Mouse (Mus musculus): ENCODE results near the gene Stk19.

Stk19 gene

GRCm38 (mm10) chr17:34836856-34837221, at the start of gene Stk19, which contains the start of gene Dxo:
Stk19 (minus strand) TSS chr17:34836945.
Dxo (plus strand) TSS chr17:34837019.
- in situ Hi-C loops (cut with MboI; ENCODE audit: low pct_unique_long_range_greater_than_20kb in 1 of 2, low sequenced_read_pairs in 2 of 2, unreplicated experiment in 1 of 2), result no loop called here

- in situ Hi-C loops (cut with MboI; ENCODE audit: low pct_unique_long_range_greater_than_20kb in 1 of 2, low sequenced_read_pairs in 2 of 2, unreplicated experiment in 1 of 2), result no loop called here
Observed at GRCm38 (mm10) chr17:34885615-34886014, 48.9 kb upstream of the Stk19 start.

- in situ Hi-C loops (cut with MboI; ENCODE audit: low pct_unique_long_range_greater_than_20kb in 1 of 2, low sequenced_read_pairs in 2 of 2, unreplicated experiment in 1 of 2), result no loop called here
Observed at GRCm38 (mm10) chr17:34884704-34885103, 48.0 kb upstream of the Stk19 start.

- in situ Hi-C loops (cut with MboI; ENCODE audit: low pct_unique_long_range_greater_than_20kb in 1 of 2, low sequenced_read_pairs in 2 of 2, unreplicated experiment in 1 of 2), result no loop called here
Observed at GRCm38 (mm10) chr17:34883332-34883731, 46.6 kb upstream of the Stk19 start.

GRCm38 (mm10) chr17:34881683-34882310, 45.1 kb upstream of the Stk19 start, which contains the start of gene Gm20547:
Gm20547 (minus strand) TSS chr17:34882042.
- in situ Hi-C loops (cut with MboI; ENCODE audit: low pct_unique_long_range_greater_than_20kb in 1 of 2, low sequenced_read_pairs in 2 of 2, unreplicated experiment in 1 of 2), result no loop called here

- in situ Hi-C loops (cut with MboI; ENCODE audit: low pct_unique_long_range_greater_than_20kb in 1 of 2, low sequenced_read_pairs in 2 of 2, unreplicated experiment in 1 of 2), result no loop called here
Observed at GRCm38 (mm10) chr17:34881166-34881565, 44.4 kb upstream of the Stk19 start.

GRCm38 (mm10) chr17:34879336-34879879, 42.7 kb upstream of the Stk19 start, which contains the start of gene Zbtb12:
Zbtb12 (plus strand) TSS chr17:34879483.
- in situ Hi-C loops (cut with MboI; ENCODE audit: low pct_unique_long_range_greater_than_20kb in 1 of 2, low sequenced_read_pairs in 2 of 2, unreplicated experiment in 1 of 2), result no loop called here

- in situ Hi-C loops (cut with MboI; ENCODE audit: low pct_unique_long_range_greater_than_20kb in 1 of 2, low sequenced_read_pairs in 2 of 2, unreplicated experiment in 1 of 2), result no loop called here
Observed at GRCm38 (mm10) chr17:34874321-34874720, 37.6 kb upstream of the Stk19 start.

GRCm38 (mm10) chr17:34865981-34866380, 29.2 kb upstream of the Stk19 start:
- in situ Hi-C loops (cut with MboI; ENCODE audit: low pct_unique_long_range_greater_than_20kb in 1 of 2, low sequenced_read_pairs in 2 of 2, unreplicated experiment in 1 of 2), result no loop called here

GRCm38 (mm10) chr17:34862416-34863081, 25.8 kb upstream of the Stk19 start, which contains the start of gene Cfb:
Cfb (minus strand) TSS chr17:34862518.
- in situ Hi-C loops (cut with MboI; ENCODE audit: low pct_unique_long_range_greater_than_20kb in 1 of 2, low sequenced_read_pairs in 2 of 2, unreplicated experiment in 1 of 2), result no loop called here

GRCm38 (mm10) chr17:34861704-34862415, 25.1 kb upstream of the Stk19 start:
- in situ Hi-C loops (cut with MboI; ENCODE audit: low pct_unique_long_range_greater_than_20kb in 1 of 2, low sequenced_read_pairs in 2 of 2, unreplicated experiment in 1 of 2), result no loop called here

- in situ Hi-C loops (cut with MboI; ENCODE audit: low pct_unique_long_range_greater_than_20kb in 1 of 2, low sequenced_read_pairs in 2 of 2, unreplicated experiment in 1 of 2), result no loop called here
Observed at GRCm38 (mm10) chr17:34860514-34860913, 23.8 kb upstream of the Stk19 start.

- in situ Hi-C loops (cut with MboI; ENCODE audit: low pct_unique_long_range_greater_than_20kb in 1 of 2, low sequenced_read_pairs in 2 of 2, unreplicated experiment in 1 of 2), result loop anchor here in 1 of 2 experiments (5.0 kb wide), 1 partner anchor 84 kb away; no protein-coding TSS in a partner anchor
Observed at GRCm38 (mm10) chr17:34858670-34859069, 21.9 kb upstream of the Stk19 start.

- in situ Hi-C loops (cut with MboI; ENCODE audit: low pct_unique_long_range_greater_than_20kb in 1 of 2, low sequenced_read_pairs in 2 of 2, unreplicated experiment in 1 of 2), result loop anchor here in 1 of 2 experiments (5.0 kb wide), 1 partner anchor 86 kb away; no protein-coding TSS in a partner anchor
Observed at GRCm38 (mm10) chr17:34855825-34856224, 19.1 kb upstream of the Stk19 start.

- in situ Hi-C loops (cut with MboI; ENCODE audit: low pct_unique_long_range_greater_than_20kb in 1 of 2, low sequenced_read_pairs in 2 of 2, unreplicated experiment in 1 of 2), result loop anchor here in 1 of 2 experiments (5.0 kb wide), 1 partner anchor 88 kb away; no protein-coding TSS in a partner anchor
Observed at GRCm38 (mm10) chr17:34854761-34855160, 18.0 kb upstream of the Stk19 start.

- in situ Hi-C loops (cut with MboI; ENCODE audit: low pct_unique_long_range_greater_than_20kb in 1 of 2, low sequenced_read_pairs in 2 of 2, unreplicated experiment in 1 of 2), result no loop called here
Observed at GRCm38 (mm10) chr17:34853511-34853910, 16.8 kb upstream of the Stk19 start.

- in situ Hi-C loops (cut with MboI; ENCODE audit: low pct_unique_long_range_greater_than_20kb in 1 of 2, low sequenced_read_pairs in 2 of 2, unreplicated experiment in 1 of 2), result no loop called here
Observed at GRCm38 (mm10) chr17:34850517-34851125, 13.9 kb upstream of the Stk19 start.

- in situ Hi-C loops (cut with MboI; ENCODE audit: low pct_unique_long_range_greater_than_20kb in 1 of 2, low sequenced_read_pairs in 2 of 2, unreplicated experiment in 1 of 2), result no loop called here
Observed at GRCm38 (mm10) chr17:34849722-34850516, 13.2 kb upstream of the Stk19 start, which contains the start of the genes Skiv2l and Nelfe. Skiv2l (minus strand) TSS chr17:34850210. Nelfe (plus strand) TSS chr17:34850391.
